Mouse (Mus musculus) lung, adult 2 months (tissue): ENCODE measurements at regions not wholly inside any gene's neighbourhood (a gene's known extent, or its start where the extent isn't known, plus 50 kb on each side); places are given as distances from the start of the nearest gene placed in this dataset.

Experiments used
- DNase-seq: peaks from one replicate; pipeline ENCODE4 v3.0.0; 2022
- H3K4me1 ChIP-seq: fragments of 200-500 bp; 2 replicates; pipeline ENCODE4 v1.6.1; 2011; ENCODE audit warnings: low read length; ENCODE audit not compliant: control insufficient read depth, insufficient read depth
- H3K4me3 ChIP-seq: fragments of 200-500 bp; replicated peaks from 2 replicates; pipeline ENCODE3; 2011; ENCODE audit warnings: low read depth, mild to moderate bottlenecking, control low read depth, low read length; ENCODE audit errors: extremely low read depth
- CTCF ChIP-seq: fragments of 200-500 bp; IDR thresholded peaks from 2 replicates; pipeline ENCODE4 v1.5.1; 2011; ENCODE audit warnings: mild to moderate bottlenecking, low read length, control low read depth; ENCODE audit not compliant: insufficient read depth
- POLR2A ChIP-seq: fragments of 200-500 bp; IDR thresholded peaks from 2 replicates; pipeline ENCODE4 v1.6.1; 2011; ENCODE audit warnings: low read depth, mild to moderate bottlenecking, control low read depth, low read length, borderline replicate concordance; ENCODE audit errors: extremely low read depth
- WGBS: fragments of 180-500 bp; shearing (Covaris S2); methylation state at CpG from one replicate; pipeline ENCODE4 v1.1.7; 2018; 5-methylcytosine and 5-hydroxymethylcytosine counted together

GRCm38 (mm10) chr3:101713669-101714068 lies 109.2 kb upstream of the Atp1a1 start:
- WGBS = 74% methylated on average over 11 of the region's 11 CpGs
- H3K4me3 ChIP-seq = no peak overlapping the region
- 0 out of 2 replicates have a peak, but pooled peaks cover 3% of the 10 kb centered on the region for H3K4me1 ChIP-seq
- TF ChIP-seq CTCF = no peak
- TF ChIP-seq POLR2A = no peak
- no peak for DNase-seq

- 37% methylated on average over 11 of the region's 11 CpGs for WGBS
- TF ChIP-seq POLR2A (no peak), CTCF (no peak)
- 0 out of 2 replicates have a peak, but pooled peaks cover 3% of the 10 kb centered on the region for H3K4me1 ChIP-seq
- no peak for DNase-seq
- no peak overlapping the region for H3K4me3 ChIP-seq
Observed at GRCm38 (mm10) chr3:101713138-101713638, 108.7 kb upstream of the Atp1a1 start.

GRCm38 (mm10) chr3:101712666-101713065 lies 108.2 kb upstream of the Atp1a1 start:
- DNase-seq = no peak
- no peak overlapping the region for H3K4me3 ChIP-seq
- 0 out of 2 replicates have a peak, but pooled peaks cover 3% of the 10 kb centered on the region for H3K4me1 ChIP-seq
- 88% methylated on average over 14 of the region's 14 CpGs for WGBS
- no peak for TF ChIP-seq CTCF
- TF ChIP-seq POLR2A = no peak

- Histone ChIP-seq H3K4me1 (0 out of 2 replicates have a peak, but pooled peaks cover 3% of the 10 kb centered on the region), H3K4me3 (no peak overlapping the region)
- DNase-seq = no peak
- TF ChIP-seq POLR2A (no peak), CTCF (no peak)
- 44% methylated on average over 11 of the region's 11 CpGs for WGBS
Observed at GRCm38 (mm10) chr3:101711594-101712171, 107.2 kb upstream of the Atp1a1 start.

GRCm38 (mm10) chr3:101709379-101709970 lies 105.0 kb upstream of the Atp1a1 start:
- 76% methylated on average over 12 of the region's 12 CpGs for WGBS
- no peak for TF ChIP-seq CTCF
- no peak for TF ChIP-seq POLR2A
- Histone ChIP-seq H3K4me3 (no peak overlapping the region), H3K4me1 (0 out of 2 replicates have a peak, but pooled peaks cover 3% of the 10 kb centered on the region)
- no peak for DNase-seq

- TF ChIP-seq CTCF (no peak), POLR2A (no peak)
- H3K4me1 ChIP-seq = 0 out of 2 replicates have a peak, but pooled peaks cover 3% of the 10 kb centered on the region
- no peak overlapping the region for H3K4me3 ChIP-seq
- 86% methylated on average over 8 of the region's 8 CpGs for WGBS
- DNase-seq = no peak
Observed at GRCm38 (mm10) chr3:101708821-101709220, 104.3 kb upstream of the Atp1a1 start.

- no peak for TF ChIP-seq POLR2A
- no peak for TF ChIP-seq CTCF
- Histone ChIP-seq H3K4me3 (no peak overlapping the region), H3K4me1 (no peaks in the 10 kb centered on the region)
- DNase-seq = no peak
- WGBS = 36% methylated on average over 9 of the region's 9 CpGs
Observed at GRCm38 (mm10) chr3:101704919-101705318, 100.4 kb upstream of the Atp1a1 start.

- no peaks in the 10 kb centered on the region for H3K4me1 ChIP-seq
- TF ChIP-seq POLR2A (no peak), CTCF (no peak)
- DNase-seq = no peak
- WGBS = 93% methylated on average over 5 of the region's 5 CpGs
- no peak overlapping the region for H3K4me3 ChIP-seq
Observed at GRCm38 (mm10) chr3:101704326-101704725, 99.8 kb upstream of the Atp1a1 start.

- DNase-seq = no peak
- 52% methylated on average over 1 of the region's 1 CpGs for WGBS
- Histone ChIP-seq H3K4me1 (no peaks in the 10 kb centered on the region), H3K4me3 (no peak overlapping the region)
- TF ChIP-seq CTCF = no peak
- TF ChIP-seq POLR2A = no peak
Observed at GRCm38 (mm10) chr3:101701763-101702173, 97.3 kb upstream of the Atp1a1 start.
